Mouse (Mus musculus) stomach, postnatal 0 days (tissue): Measurements from ENCODE around the gene Cisd1. TPM values are rescaled to one million over a fixed set of nuclear protein-coding genes. Genes with fewer than 3 reads are reported as not detected.

ENCODE experiments used
- ATAC-seq: fragments of 200-750 bp; cut with Nextera tagmentation; 2 replicates; pipeline ENCODE4 v1.8.0; 2017; ENCODE audit not compliant: low FRiP score, low TSS enrichment
- DNase-seq: peaks from one replicate; pipeline ENCODE4 v3.0.0-alpha.2; 2016; ENCODE audit warnings: low spot score
- H3K27ac ChIP-seq: fragments of 300-500 bp; sonication (generic); replicated peaks from 2 replicates; pipeline ENCODE4 v1.5.1; 2014; ENCODE audit warnings: mild to moderate bottlenecking, control low read depth
- H3K27me3 ChIP-seq: fragments of 300-500 bp; sonication (generic); 2 replicates; pipeline ENCODE4 v1.6.1; 2014; ENCODE audit warnings: low read length; ENCODE audit not compliant: control insufficient read depth, insufficient read depth
- H3K36me3 ChIP-seq: fragments of 300-500 bp; sonication (generic); 2 replicates; pipeline ENCODE4 v1.6.1; 2014; ENCODE audit warnings: low read length, mixed read lengths; ENCODE audit not compliant: control insufficient read depth, insufficient read depth
- H3K4me1 ChIP-seq: fragments of 300-500 bp; sonication (generic); replicated peaks from 2 replicates; pipeline ENCODE4 v1.6.1; 2014; ENCODE audit warnings: antibody characterized with exemption; ENCODE audit not compliant: control insufficient read depth, insufficient read depth
- H3K4me2 ChIP-seq: fragments of 300-500 bp; sonication (generic); replicated peaks from 2 replicates; pipeline ENCODE4 v1.6.1; 2014; ENCODE audit warnings: low read depth, mild to moderate bottlenecking, control low read depth, moderate library complexity
- H3K4me3 ChIP-seq: fragments of 300-500 bp; sonication (generic); 2 replicates; pipeline ENCODE4 v1.5.1; 2014; ENCODE audit warnings: low read depth, low read length, control low read depth
- H3K9ac ChIP-seq: fragments of 300-500 bp; sonication (generic); 2 replicates; pipeline ENCODE4 v1.6.1; 2014; ENCODE audit warnings: mild to moderate bottlenecking, low read length, control low read depth, mixed read lengths
- H3K9me3 ChIP-seq: fragments of 300-500 bp; sonication (generic); 2 replicates; pipeline ENCODE4 v1.6.1; 2016; ENCODE audit warnings: low read length; ENCODE audit not compliant: control insufficient read depth
- CTCF ChIP-seq: IDR thresholded peaks from 2 replicates; pipeline ENCODE4 v1.5.1; 2016; ENCODE audit warnings: antibody characterized with exemption, low read depth, mild to moderate bottlenecking, moderate library complexity
- EP300 ChIP-seq: optimal IDR thresholded peaks from 2 replicates; pipeline ENCODE3; 2016; ENCODE audit warnings: antibody characterized with exemption
- WGBS: fragments of 180-500 bp; shearing (Covaris S2); extraction: QIAGEN DNeasy Blood & Tissue Kit; methylation state at CpG from one replicate; pipeline ENCODE4 v1.1.7; 2014; 5-methylcytosine and 5-hydroxymethylcytosine counted together
- polyA plus RNA-seq: library from polyadenylated mRNA; unstranded; fragments of >200 nt; fragmentation: Nextera tagmentation; extraction: Ambion mirVana; gene quantifications from 2 replicates; pipeline ENCODE4 v1.2.1, GENCODE M21; 2015

Cisd1 gene
- polyA plus RNA-seq, 1 experiment from 2014 or later: 147 TPM

DNA sequence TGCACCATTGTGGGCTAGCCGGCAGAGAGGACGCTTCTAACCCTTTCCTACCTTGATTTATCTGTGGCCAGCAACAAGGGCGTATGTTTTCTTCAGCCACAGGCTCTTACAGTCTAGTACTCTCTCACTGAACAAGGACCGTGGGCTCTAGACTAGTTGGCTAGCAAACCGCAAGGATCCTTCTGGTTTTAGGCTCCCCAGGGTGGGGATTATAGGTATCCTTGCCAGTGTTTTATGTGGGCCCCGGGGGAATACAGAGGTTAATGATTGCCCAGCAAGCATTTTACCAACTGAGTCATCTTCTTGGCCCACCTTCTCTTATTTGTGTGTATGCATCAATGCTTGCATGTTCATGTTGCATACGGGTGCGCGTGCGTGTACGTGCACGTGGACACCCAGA lies 10.2 kb upstream of the Cisd1 start:
- no peak overlapping the region for H3K4me2 ChIP-seq
- no peaks in the 10 kb centered on the region for H3K9me3 ChIP-seq
- H3K4me3 ChIP-seq: no peak overlapping the region
- no peaks in the 10 kb centered on the region for H3K4me1 ChIP-seq
- H3K9ac ChIP-seq: no peak overlapping the region
- no peaks in the 10 kb centered on the region for H3K27me3 ChIP-seq
- no peak overlapping the region for H3K27ac ChIP-seq
- H3K36me3 ChIP-seq: no peaks in the 10 kb centered on the region
- 88% methylated on average over 12 of the region's 12 CpGs for WGBS
- TF ChIP-seq EP300: no peak
- TF ChIP-seq CTCF: no peak
- ATAC-seq (no peak), DNase-seq (no peak)

DNA sequence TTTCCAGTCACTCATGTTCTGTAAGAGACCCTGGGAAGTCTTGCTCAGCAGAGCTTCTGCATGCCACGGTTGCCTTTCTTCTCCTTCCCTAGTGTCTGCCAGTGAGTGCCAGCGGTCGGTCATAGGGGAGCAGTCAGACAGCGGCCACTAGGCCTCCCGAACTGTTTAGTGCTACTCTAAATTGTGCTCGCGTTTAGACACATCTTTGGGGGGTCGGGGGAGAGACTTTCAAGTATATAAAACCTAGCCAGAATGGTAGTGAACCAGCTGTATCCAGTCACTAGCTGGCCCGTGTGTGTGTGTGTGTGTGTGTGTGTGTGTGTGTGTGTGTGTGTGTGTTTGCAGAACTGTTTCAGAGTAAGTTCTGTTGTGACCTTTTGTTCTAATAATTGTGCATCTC lies 9.1 kb upstream of the Cisd1 start:
- WGBS: 55% methylated on average over 9 of the region's 9 CpGs

DNA sequence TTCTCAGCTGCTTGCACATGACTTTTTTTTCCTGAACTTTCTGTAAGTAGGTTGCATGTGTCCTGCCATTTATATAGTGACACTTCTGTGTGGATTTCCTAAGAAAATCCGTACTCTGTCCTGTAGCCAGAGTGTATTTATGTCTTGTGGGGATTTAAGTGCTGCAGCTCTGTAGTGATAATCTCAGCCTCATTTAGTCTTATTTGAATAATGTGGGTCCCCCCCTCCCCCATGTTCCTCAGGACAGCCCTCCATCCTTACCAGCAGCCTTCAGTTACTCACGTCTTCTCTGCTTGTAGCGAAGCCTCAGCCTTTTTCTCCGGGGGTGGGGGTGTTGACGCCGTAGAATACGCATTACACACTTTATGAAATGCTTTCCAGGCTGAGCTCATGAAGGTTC lies 6.5 kb upstream of the Cisd1 start:
- TF ChIP-seq EP300 (no peak), CTCF (no peak)
- Histone ChIP-seq H3K27ac (no peak overlapping the region), H3K36me3 (no peaks in the 10 kb centered on the region), H3K9me3 (no peaks in the 10 kb centered on the region), H3K4me1 (peaks cover 2% of the 10 kb centered on the region; the same call in 1 of the 2 replicates), H3K9ac (no peak overlapping the region), H3K27me3 (no peaks in the 10 kb centered on the region), H3K4me3 (no peak overlapping the region), H3K4me2 (no peak overlapping the region)
- ATAC-seq (no peak), DNase-seq (no peak)
- 90% methylated on average over 7 of the region's 7 CpGs for WGBS

More for the DNA sequence above, 9.1 kb upstream of the Cisd1 start:
- no peaks in the 10 kb centered on the region for H3K36me3 ChIP-seq
- H3K4me3 ChIP-seq: no peak overlapping the region
- ATAC-seq: no peak
- H3K4me2 ChIP-seq: no peak overlapping the region
- DNase-seq: no peak
- H3K27me3 ChIP-seq: no peaks in the 10 kb centered on the region
- H3K9ac ChIP-seq: no peak overlapping the region
- H3K9me3 ChIP-seq: no peaks in the 10 kb centered on the region
- TF ChIP-seq CTCF: no peak
- TF ChIP-seq EP300: no peak
- no peak overlapping the region for H3K27ac ChIP-seq
- peaks cover under 1% of the 10 kb centered on the region; the same call in 1 of the 2 replicates for H3K4me1 ChIP-seq

DNA sequence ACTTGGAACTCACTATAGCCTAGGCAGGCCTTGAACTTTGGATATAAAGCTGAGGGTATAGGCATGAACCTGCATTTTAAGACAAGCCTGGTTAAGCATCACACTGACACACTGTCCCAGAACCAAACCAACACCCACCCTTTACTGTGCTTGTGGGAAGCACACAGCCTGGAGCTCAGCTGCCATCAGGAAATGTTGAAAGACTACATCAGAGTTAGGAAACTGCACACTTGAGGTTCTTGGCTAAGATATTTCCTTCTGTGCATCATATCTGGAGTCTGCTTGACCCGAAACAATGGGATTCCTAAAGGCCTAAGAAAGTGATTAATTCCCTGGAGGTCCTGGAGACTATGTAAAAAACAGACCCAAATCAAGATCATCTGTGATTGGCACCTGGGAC lies 4.5 kb upstream of the Cisd1 start:
- H3K4me3 ChIP-seq: no peak overlapping the region
- ATAC-seq: no peak
- H3K4me2 ChIP-seq: peak overlapping the region; percentile 96
- H3K27me3 ChIP-seq: no peaks in the 10 kb centered on the region
- peaks cover 5% of the 10 kb centered on the region for H3K4me1 ChIP-seq
- no peaks in the 10 kb centered on the region for H3K36me3 ChIP-seq
- WGBS: 87% methylated on average over 1 of the region's 1 CpGs
- DNase-seq: no peak
- H3K27ac ChIP-seq: no peak overlapping the region
- TF ChIP-seq EP300 (no peak), CTCF (no peak)
- no peak overlapping the region for H3K9ac ChIP-seq
- H3K9me3 ChIP-seq: no peaks in the 10 kb centered on the region

DNA sequence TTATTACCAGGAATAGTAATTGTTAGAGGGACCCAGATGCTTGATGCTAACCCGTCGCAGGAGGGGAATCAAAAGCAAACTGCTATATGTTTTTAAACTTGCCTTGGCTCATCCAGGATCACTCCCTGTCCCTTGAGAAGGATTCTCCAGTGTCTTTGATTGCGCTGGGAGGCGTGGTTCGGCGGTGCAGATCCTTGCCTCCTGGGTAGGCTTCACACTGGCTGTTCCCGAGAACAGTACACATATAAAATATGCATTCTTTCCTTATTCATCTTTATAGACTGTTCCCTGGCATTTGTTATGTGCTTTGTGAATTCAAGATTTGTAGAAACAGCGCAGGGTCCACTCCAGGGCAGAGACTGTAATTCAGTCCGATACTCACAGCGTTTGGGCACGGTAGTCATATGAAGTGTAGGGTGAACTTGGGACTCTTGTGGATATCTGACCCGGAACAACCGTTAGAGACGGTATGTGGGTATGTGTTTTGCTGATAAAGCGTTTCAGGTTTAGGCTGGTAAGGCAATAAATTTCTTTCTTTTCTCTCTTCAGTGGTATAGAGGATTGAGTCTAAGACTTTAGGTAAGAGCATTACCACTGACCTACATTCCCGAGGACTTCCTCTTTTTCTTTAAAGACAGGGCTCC lies 4.0 kb upstream of the Cisd1 start:
- DNase-seq (no peak), ATAC-seq (no peak)
- no peaks in the 10 kb centered on the region for H3K27me3 ChIP-seq
- no peaks in the 10 kb centered on the region for H3K9me3 ChIP-seq
- H3K4me2 ChIP-seq: peak overlapping the region; percentile 96
- 18% methylated on average over 16 of the region's 16 CpGs for WGBS
- peaks cover 5% of the 10 kb centered on the region for H3K4me1 ChIP-seq
- H3K9ac ChIP-seq: peak overlapping the region; percentile 82
- H3K36me3 ChIP-seq: no peaks in the 10 kb centered on the region
- H3K27ac ChIP-seq: peak overlapping the region; percentile 92
- H3K4me3 ChIP-seq: peak overlapping the region; percentile 84
- TF ChIP-seq CTCF (no peak), EP300 (no peak)

DNA sequence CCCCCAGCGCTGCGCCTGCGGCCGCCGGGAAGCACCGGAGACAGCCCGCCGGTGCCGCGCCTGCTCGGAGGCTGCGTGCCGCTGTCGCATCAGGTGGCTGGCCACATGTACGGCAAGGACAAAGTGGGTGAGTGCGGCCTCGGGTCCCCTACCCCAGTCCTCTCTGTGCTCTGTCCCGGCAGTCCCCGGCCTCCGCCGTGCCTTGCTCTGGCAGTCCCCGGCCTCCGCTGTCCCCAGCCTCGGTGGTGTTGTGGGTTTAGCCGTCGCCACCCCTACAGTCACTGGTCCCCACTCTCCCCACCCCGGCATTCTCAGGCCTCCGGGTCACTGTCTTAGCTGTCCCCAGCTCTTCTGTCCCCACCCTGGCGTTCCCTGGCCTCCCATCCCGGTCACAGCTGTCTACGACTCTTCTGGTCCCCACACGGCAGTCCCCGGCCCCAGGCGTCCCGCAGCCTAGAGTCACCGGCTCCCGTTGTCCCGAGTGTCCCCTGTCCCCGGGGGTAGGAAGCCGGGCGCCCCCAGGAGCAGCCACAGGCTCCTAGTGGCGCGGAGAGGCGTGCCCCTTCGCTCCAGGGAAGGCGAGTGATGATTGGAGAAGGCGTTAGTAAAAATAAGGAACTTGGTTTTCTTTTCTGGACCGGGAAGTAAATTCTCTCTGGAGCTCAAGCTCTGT lies 3.3 kb upstream of the Cisd1 start:
- ATAC-seq (peak; percentile 53), DNase-seq (peak; percentile 64)
- peak; percentile 11; the same call in 1 of the 2 replicates for TF ChIP-seq CTCF
- no peak for TF ChIP-seq EP300
- Histone ChIP-seq H3K4me3 (peak overlapping the region; percentile 84), H3K9me3 (no peaks in the 10 kb centered on the region), H3K27me3 (no peaks in the 10 kb centered on the region), H3K36me3 (no peaks in the 10 kb centered on the region), H3K4me1 (peaks cover 5% of the 10 kb centered on the region), H3K4me2 (peak overlapping the region; percentile 96), H3K27ac (peak overlapping the region; percentile 92), H3K9ac (peak overlapping the region; percentile 82)
- WGBS: under 1% methylated on average over 45 of the region's 48 CpGs
